Mouse (Mus musculus): ENCODE data around the gene Ggct. TPM values are rescaled to one million over a fixed set of nuclear protein-coding genes. Genes with fewer than 3 reads are reported as not detected.
"Not testable (repeated sequence)": the region's sequence is repeated elsewhere in the genome, so short reads cannot be mapped to it uniquely, and the experiment has no call there.

The Ggct gene
- total RNA-seq, 2 experiments from 2014 or later: 17.7 to 20.3 TPM

DNA sequence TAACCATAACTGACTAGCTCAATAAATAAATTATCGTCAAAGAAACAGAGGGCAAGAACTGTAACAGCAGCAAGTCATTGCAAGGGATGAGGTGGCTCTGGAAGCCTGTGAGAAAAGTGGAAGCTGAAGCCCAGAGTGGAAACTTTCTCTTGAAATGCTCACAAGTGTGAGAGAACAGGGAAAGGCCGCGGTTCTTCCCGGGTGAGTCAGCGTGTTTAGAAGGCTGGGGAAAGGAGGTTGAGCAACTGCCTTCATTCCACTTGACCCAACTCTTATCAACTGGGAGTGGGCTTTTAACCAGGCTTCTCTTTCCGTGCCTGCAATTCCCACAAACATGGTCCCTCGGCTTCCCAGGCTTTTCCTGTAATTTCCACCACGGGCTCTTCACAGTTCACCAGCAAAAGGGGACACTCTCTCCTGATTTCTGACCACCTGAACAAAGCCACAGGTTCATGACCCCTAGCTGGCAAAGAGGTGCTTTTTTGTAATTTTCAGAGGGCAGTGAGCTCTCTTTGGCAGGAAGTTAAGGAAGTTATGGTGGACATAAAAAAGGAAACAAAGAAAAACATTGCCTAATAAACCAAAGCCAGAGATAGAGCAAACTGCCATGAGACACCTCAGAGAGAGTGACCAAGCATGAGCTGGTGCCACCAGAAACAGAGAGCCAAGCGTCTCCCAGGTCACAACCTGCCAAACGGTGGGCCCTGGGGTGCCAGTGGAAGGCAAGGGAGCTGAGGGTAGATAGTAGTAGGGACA is 37.9 kb downstream of the Ggct start:
- DNase-seq: no peak
- intact Hi-C loops (cut with DNase I): no loop called here

DNA sequence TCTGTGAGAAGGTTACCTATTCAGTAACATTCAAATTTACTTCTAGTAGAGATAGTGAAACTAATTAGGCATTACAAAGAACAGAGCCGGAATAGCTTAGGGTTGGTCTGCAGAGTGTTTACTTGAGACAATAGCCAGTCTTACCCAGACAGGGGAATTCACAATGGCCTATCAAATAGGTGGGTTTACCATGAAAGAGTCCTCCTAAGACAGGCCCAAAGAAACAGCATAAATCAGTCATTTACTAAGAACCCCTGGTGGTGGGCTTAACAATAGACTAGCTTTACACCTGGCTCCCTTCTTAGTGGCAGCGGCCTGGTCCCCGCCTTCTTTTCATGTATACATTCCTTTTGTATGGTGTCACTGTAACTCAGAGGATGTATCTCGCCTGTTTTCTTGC is 39.4 kb downstream of the Ggct start:
- intact Hi-C loops (cut with DNase I); DNase-seq: not testable (repeated sequence)

DNA sequence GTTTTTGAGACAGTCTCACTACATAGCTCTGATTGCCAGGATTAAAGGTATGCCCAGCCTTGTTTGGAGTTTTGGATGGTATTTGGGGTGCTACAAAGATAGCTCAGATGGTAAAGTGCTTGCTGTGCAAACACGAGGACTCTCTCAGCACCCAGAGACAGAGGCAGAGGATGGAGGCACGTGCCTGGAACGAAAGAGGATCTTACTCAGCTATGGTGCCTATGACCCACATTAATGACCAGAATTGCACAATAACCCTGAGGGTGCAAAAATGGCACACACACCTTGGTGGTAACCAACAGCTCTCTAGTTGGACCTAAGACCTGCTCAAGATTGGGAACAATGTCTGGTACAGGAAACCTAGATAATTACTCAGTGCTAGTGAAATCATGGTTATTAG is 40.2 kb downstream of the Ggct start:
- no peak for DNase-seq
- intact Hi-C loops (cut with DNase I): no loop called here

DNA sequence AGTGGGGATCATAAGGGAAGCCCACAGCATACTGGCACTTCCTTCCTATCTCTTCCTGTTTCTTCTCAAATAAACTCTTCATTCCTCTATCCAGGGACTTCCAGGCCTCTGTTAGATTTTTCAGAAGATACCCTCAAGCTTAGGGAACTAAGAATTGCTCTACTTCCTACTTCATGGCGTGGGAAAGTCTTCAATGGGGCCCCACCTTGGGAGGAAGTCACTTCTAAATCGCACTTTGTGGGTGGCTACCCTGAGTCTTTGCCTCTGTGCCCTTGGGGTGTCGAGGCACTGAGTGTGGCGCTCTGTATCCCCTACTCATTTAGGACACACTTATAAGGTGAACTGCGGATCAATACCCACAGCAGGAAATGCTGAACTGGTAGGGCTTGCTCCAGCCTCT is 44.1 kb downstream of the Ggct start:
- no peak for DNase-seq
- intact Hi-C loops (cut with DNase I): no loop called here

DNA sequence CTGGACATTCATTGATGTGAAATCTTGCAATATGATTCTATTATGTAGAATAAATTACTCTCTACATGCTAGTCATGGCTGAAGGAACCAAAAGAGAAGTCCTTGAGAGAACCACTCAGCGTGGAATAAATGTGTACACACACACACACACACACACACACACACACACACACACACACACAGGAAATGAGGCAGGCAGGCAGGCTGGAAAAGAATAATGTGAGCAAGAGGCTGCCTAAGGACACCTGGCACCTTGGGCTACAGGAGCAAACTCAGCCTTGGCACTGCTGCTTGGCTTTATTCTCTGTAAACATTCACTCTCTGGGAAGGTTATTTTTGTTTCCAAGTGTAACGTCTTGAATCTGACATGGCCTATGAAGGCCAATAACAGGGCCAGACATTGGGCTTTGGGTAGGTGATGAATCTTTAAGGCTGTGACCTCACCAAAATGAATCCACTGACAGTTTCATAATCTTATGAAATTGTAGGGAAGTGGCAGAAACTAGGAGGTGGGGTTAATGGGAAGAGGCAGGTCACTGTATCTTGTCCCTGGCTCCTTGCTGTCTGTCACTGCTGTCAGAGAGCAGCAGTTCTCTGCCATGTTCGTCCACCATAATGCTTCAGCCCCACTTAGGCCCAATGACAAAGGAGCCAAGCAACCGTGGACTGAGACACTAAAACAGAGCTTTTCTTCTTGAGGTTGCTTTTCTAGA is 46.4 kb downstream of the Ggct start:
- intact Hi-C loops (cut with DNase I): no loop called here
- DNase-seq: no peak

DNA sequence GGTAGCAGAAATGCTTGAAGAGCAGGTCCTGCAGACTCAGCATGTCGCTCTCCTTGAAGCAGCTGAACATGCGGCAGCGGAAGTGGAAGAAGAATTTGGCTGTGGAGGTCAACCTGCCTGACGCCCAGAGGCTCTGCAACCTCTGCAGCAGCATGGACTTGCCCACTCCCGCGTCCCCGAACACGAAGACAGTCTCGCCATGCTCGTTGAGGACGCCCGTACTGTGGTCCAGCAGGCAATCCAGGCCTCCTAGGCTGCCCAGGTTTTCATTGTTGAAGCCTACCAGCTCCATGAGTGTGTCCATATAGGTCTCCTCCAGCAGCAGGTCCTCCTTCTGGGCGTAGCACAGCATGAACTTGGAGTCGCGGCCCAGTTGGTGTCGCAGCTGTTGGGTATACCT is 48.2 kb downstream of the Ggct start:
- DNase-seq: no peak

DNA sequence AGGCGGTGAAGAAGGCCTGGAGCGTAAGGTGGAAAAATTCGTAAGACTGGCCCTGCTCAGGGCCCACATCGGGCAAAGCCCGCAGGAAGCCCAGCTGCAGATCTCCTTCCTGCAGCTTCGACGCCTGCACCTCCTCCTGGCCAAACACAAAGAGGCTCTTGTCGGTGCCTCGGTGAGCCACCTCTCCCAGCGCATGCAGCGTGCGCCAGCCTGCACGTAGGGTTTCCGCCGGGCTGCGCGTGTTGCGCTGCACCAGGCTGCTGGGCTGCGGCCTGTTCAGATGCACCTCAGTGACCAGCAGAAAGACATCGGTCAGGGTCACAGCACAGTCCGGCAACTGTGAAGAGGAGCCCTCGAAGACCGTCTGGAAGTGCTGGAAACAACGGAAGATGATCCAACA is 49.0 kb downstream of the Ggct start:
- intact Hi-C loops (cut with DNase I): no loop called here
- no peak for DNase-seq

More for the DNA sequence above, 48.2 kb downstream of the Ggct start:
- intact Hi-C loops (cut with DNase I): no loop called here

DNA sequence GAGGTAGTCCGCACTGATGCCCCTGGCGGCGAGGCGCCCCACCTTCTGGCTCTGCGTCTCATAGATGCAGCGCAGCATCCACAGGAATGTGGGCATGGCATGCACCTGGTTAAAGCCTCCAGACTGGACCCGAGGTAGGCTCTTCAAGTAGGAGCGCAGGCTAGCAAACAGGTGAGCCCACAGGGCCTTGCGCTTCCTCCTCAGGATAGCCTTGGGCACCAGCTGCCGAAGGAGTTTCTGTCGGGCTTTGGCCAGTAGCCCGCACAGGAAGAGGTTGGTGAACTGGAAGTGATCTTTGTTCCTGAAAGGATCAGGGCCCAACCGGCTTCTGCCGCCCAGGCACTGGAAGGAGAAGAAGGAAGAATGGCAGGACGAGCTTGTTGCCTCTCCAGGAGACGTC is 49.5 kb downstream of the Ggct start:
- no peak for DNase-seq
- intact Hi-C loops (cut with DNase I): no loop called here

DNA sequence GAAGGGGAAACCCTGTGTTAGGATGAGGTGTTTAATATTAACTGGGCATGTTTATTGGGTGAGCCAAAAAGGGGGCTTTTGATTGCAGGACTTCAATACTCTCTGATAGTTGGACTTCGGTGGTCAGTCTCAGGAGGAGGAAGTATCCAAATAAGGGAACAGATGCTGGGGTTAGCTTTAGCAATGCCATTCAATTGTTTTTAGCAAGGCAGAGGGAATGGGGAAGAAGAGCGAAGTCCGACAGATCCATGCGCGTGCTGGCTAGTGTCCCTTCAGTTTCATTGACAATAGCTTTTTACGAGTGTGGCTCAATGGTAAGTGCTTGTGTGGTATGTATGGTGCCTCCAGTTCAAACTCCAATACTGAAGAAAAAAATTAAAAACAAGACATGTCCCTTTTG is 51.6 kb downstream of the Ggct start:
- intact Hi-C loops (cut with DNase I): no loop called here

DNA sequence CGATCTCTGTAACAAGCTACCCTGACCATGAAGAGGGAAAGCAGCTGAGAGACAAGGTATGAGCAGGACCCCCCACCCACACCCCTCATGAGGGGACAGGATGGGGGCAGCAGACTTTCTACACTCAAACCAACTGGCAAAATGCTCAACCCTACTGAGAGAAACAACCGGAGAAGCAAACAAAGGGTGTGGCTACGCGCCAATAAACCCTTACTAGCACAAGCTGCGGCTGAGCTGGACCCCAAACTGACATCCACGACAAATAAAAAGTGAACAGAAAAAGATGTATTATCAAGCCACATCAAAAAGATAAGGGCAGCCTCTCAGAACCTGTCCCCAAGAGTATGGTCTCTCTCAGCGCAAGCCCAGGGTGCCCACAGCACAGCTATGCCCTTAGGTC is 52.6 kb downstream of the Ggct start:
- peak; percentile 24 for DNase-seq
- intact Hi-C loops (cut with DNase I): no loop called here

More for the DNA sequence above, 51.6 kb downstream of the Ggct start:
- DNase-seq: no peak

DNA sequence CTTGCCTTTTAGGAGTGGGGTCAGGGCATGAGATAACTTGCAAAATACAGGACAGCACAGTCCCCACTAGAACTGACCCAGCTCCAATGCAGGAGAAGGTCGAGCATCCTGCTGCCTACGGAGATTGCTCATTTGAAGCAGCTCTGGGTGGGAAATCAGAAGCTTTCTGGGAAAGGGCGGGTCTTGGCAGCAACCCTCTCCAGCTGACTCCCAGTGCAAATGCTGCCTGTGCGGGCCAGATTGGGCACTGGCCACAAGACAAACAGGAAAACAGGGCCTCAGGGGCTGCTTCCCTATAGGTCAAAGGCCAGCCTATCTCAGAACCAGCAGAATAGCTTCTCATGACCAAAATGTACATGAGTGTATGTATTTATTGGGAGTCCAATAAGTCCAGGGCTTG is 53.1 kb downstream of the Ggct start:
- peak; percentile 22 for DNase-seq
- intact Hi-C loops (cut with DNase I): no loop called here

DNA sequence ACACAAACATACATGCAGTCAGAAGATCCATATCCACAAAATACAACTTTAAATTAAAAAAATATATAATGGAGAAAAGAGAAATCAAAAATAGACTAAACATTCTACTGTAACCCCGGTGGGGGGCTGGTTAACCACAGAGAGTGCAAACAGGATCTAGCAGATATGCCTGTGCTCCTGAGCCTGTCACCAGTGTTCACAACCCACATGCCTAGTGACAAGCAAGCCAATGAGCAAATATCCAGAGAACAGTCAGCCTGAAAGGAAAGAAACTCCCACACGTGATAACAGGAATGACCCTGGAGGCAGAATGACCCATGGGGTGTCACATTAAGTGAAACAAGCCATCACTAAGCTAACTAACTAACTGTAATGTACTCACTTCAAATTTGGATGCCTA is 56.3 kb downstream of the Ggct start:
- no peak for DNase-seq
- intact Hi-C loops (cut with DNase I): no loop called here

DNA sequence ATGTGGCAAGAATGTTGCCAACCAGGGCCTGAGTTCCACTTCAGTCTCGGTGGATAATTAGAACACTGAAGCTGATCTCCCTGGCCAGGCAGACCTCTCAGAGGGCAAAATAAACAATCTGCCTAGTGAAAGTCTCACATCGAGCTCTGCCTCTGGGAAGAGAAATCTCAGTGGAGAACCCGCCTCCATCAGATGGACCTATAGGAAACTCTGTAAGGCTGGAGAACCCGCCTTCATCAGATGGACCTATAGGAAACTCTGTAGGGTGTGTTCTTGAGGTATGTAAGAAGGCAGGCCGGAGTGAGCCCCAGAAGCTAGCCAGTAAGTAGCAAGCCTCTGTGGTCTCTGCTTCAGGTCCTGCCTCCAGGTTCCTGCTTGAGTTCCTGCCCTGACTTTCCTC is 57.8 kb downstream of the Ggct start:
- intact Hi-C loops (cut with DNase I): no loop called here

DNA sequence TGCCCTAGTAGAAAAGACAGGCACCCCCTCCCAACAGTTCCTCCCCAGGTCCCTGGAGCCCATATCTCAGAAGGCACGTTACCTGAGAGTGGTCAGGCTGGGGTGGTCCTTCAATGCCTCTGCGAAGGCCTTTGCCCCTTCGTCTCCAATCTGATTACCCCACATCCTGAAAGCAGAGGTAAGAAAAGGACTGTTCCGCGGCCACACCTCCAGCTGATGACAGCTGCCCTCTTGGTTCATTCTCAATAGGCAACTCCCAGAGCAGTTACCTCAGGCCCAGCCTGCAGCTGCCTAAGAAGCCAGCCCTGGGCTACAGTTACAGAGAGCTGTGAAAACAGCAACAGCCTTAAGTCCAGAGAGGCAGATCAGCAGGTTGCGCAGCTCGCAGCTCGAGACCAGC is 58.4 kb downstream of the Ggct start:
- intact Hi-C loops (cut with DNase I): no loop called here
- no peak for DNase-seq

More for the DNA sequence above, 57.8 kb downstream of the Ggct start:
- no peak for DNase-seq

DNA sequence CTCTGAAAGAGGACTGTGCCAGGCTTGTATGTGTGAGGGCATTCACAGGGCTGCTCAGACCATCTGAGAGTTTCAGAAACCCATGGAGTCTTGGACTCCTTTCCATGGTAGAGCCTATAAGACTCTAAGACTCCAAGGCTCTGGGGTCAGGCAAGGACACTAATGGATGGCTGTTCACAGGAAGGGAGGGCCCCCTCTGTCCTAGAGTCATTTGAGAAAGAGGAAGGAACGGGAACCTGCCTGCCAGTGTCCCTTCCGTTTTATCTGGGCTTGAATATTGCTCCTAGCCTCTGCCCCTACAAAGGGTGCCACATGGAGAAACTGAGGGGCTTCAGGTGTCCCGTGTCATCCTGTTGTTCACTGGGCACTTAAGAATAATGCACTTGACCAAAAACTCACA is 58.9 kb downstream of the Ggct start:
- DNase-seq: no peak
- intact Hi-C loops (cut with DNase I): no loop called here

DNA sequence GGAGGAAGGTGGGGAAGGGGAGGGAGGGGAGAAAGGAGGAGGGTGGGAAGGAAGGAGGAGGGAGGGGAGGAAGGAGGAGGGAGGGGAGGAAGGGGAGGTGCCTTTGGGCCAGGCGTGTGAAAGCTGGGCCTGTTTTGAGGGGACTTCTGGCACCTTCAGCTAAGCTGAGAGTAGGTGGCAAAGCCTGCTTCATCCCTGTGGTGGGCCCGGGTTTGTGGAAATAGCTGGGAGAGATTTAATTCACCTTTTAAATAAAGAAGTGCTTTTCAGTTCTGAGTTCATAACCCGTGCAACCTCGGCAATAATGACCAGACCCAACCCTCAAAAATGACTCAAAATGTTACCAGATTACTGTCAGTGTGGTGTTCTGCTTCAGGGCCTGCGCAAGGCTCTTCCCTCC is 59.5 kb downstream of the Ggct start:
- intact Hi-C loops (cut with DNase I): no loop called here
- no peak for DNase-seq

Other genes starting within 250 kb of the Ggct start
- gene Znrf2, start 176.0 kb downstream of the Ggct start, total RNA-seq (2021): 10 to 100 TPM; 62.1 to 65.2 TPM
- gene Nod1, start 20.3 kb downstream of the Ggct start, total RNA-seq (2021): 1 to 10 TPM; 2.4 TPM
- 100 to 1,000 TPM; 197 to 204 TPM for gene Gars, start 45.1 kb upstream of the Ggct start, total RNA-seq (2021)
- gene Crhr2, start 140.1 kb upstream of the Ggct start, total RNA-seq (2021): 1 to 10 TPM; 1.3 to 1.7 TPM
- not detected for gene Inmt, start 182.1 kb upstream of the Ggct start, total RNA-seq (2021)
- 10 to 100 TPM; 13.4 to 14.6 TPM for gene Mindy4, start 210.4 kb upstream of the Ggct start, total RNA-seq (2021)